Mouse (Mus musculus) embryonic fibroblast, embryonic 13.5 days (primary cell): Measurements from ENCODE around the gene Gm11627.

Experiments
- CTCF ChIP-seq: IDR thresholded peaks from 2 replicates; pipeline ENCODE4 v1.5.1; 2011; ENCODE audit warnings: mild to moderate bottlenecking, control low read depth, low read length, moderate library complexity, borderline replicate concordance; ENCODE audit not compliant: insufficient read depth
- POLR2A ChIP-seq: IDR thresholded peaks from 2 replicates; pipeline ENCODE4 v1.6.1; 2011; ENCODE audit warnings: low read depth, mild to moderate bottlenecking, control low read depth, low read length, moderate library complexity

DNA sequence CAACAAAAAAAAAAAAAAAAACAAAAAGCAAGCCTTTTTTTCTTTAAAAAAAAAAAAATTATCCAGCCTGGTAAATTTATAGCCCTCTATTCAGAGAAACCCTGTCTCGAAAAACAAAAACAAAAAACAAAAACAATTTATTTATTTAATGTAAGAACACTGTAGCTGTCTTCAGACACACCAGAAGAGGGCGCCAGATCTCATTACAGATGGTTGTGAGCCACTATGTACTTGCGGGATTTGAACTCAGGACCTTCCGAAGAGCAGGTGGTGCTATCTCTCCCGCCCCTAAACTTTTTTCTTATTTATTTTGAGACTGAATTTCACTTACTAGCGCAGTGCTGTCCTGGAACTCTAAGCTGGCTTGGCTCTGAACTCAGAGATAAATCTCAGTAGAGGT is 12.1 kb downstream of the Gm11627 start:
- TF ChIP-seq CTCF (no peak), POLR2A (no peak)
